21 mouse cellular contexts compared by ENCODE assay signal in genomic region chr5:16065816-16066215, GRCm38 (mm10).
A peak's percentile ranks its signal among the peaks of the same experiment; 100 is the strongest.
DNase-seq lines count a peak whose midpoint lies in the region; ATAC-seq and TF ChIP-seq lines count a peak whose summit lies in the region.
"Had no signal": no experiment of that assay in that cellular context is flagged by ENCODE, and none has a peak within 500 bp of the region (broad histone marks: within the 10 kb centered on the region; RNA-seq: fewer than 3 reads in every experiment).

No protein-coding gene starts in this region.

- H3K27me3 ChIP-seq in embryonic facial prominence, embryonic 10.5 days (replicated peaks; ENCODE audit: low read depth, poor library complexity, severe bottlenecking) = no peaks in the 10 kb centered on the region
- H3K27me3 ChIP-seq in limb, embryonic 11.5 days (ENCODE audit: control insufficient read depth, insufficient read depth, low read length) = no peaks in the 10 kb centered on the region
- H3K27me3 ChIP-seq: forebrain, embryonic 13.5 days; heart, embryonic 12.5 days; hindbrain, embryonic 15.5 days had no signal

- H3K4me1 ChIP-seq in embryonic facial prominence, embryonic 10.5 days = 0 out of 2 replicates have a peak, but pooled peaks cover 3% of the 10 kb centered on the region
- no peaks in the 10 kb centered on the region for H3K4me1 ChIP-seq in limb, embryonic 11.5 days (ENCODE audit: control insufficient read depth, insufficient read depth, low read length)
- H3K4me1 ChIP-seq: heart, embryonic 12.5 days had no signal

- no peak overlapping the region for H3K4me3 ChIP-seq in layer of hippocampus, adult 2 months
- H3K4me3 ChIP-seq in embryonic facial prominence, embryonic 10.5 days = no peak overlapping the region
- no peak overlapping the region for H3K4me3 ChIP-seq in limb, embryonic 11.5 days (ENCODE audit: low read depth, low read length)
- H3K4me3 ChIP-seq in gastrocnemius, adult 2 months = no peak overlapping the region
- H3K4me3 ChIP-seq: forebrain, embryonic 13.5 days; heart, embryonic 12.5 days; hindbrain, embryonic 15.5 days had no signal

- DNase-seq in layer of hippocampus, adult 2 months (ENCODE audit: low spot score in 2 of 2) = no peak
- DNase-seq in layer of hippocampus, postnatal 25 days (ENCODE audit: extremely low spot score in 1 of 2, low spot score in 1 of 2) = no peak
- DNase-seq in embryo, embryonic 10.5 days (ENCODE audit: low spot score) = peak; percentile 49
- peak; percentile 10 for DNase-seq in embryonic facial prominence, embryonic 10.5 days (ENCODE audit: low spot score)
- peak; percentile 37 for DNase-seq in limb, embryonic 11.5 days (ENCODE audit: low spot score)
- DNase-seq in gastrocnemius, adult 2 months = no peak
- DNase-seq in layer of hippocampus, adult 11-12 months (ENCODE audit: low spot score) = no peak
- DNase-seq in adrenal gland, adult (ENCODE audit: inconsistent age in 2 of 2, low spot score in 1 of 2) = no peak
- DNase-seq: adrenal gland, postnatal 10 days; B cell, adult 2 months; cerebellum, adult 11-12 months; cerebellum, adult 9-10 months; cerebellum, postnatal 25 days; forebrain, postnatal 0 days; gastrocnemius, postnatal 14 days; heart, postnatal 36 days had no signal

- H3K36me3 ChIP-seq in embryonic facial prominence, embryonic 10.5 days (replicated peaks) = no peaks in the 10 kb centered on the region
- no peaks in the 10 kb centered on the region for H3K36me3 ChIP-seq in limb, embryonic 11.5 days (ENCODE audit: control insufficient read depth, insufficient read depth, low read length)
- H3K36me3 ChIP-seq: G1E; heart, embryonic 12.5 days; hindbrain, embryonic 15.5 days had no signal

- no peak overlapping the region for H3K9ac ChIP-seq in limb, embryonic 11.5 days (ENCODE audit: low read length)
- H3K9ac ChIP-seq: forebrain, embryonic 13.5 days; forebrain, postnatal 0 days; heart, embryonic 12.5 days; hindbrain, embryonic 15.5 days had no signal

- ATAC-seq in limb, embryonic 11.5 days (ENCODE audit: insufficient number of reproducible peaks, low FRiP score, low TSS enrichment, low read depth) = peak; percentile 62; the same call in 1 of the 2 replicates
- ATAC-seq: CD4-positive, CD25-positive, alpha-beta regulatory T cell, adult 4 months; forebrain, embryonic 13.5 days; forebrain, postnatal 0 days had no signal

- intact Hi-C loops in gastrocnemius, adult 2 months (cut with DNase I) = no loop called here

- H3K4me2 ChIP-seq in limb, embryonic 11.5 days (ENCODE audit: low read depth, severe bottlenecking) = no peak overlapping the region
- H3K4me2 ChIP-seq: forebrain, embryonic 13.5 days; heart, embryonic 12.5 days; hindbrain, embryonic 15.5 days had no signal

- TF ChIP-seq CTCF in layer of hippocampus, adult 2 months (conservative IDR thresholded peaks at IDR 0.05) = no peak
- TF ChIP-seq CTCF in gastrocnemius, adult 2 months (IDR thresholded peaks at IDR 0.05) = no peak

- H3K9me3 ChIP-seq in embryonic facial prominence, embryonic 10.5 days = no peaks in the 10 kb centered on the region
- no peaks in the 10 kb centered on the region for H3K9me3 ChIP-seq in limb, embryonic 11.5 days (ENCODE audit: control insufficient read depth, low read length)
- H3K9me3 ChIP-seq: forebrain, embryonic 13.5 days; G1E; heart, embryonic 12.5 days; hindbrain, embryonic 15.5 days had no signal

- peak overlapping the region; percentile 20; the same call in 1 of the 2 replicates for H3K27ac ChIP-seq in layer of hippocampus, adult 2 months
- H3K27ac ChIP-seq in embryonic facial prominence, embryonic 10.5 days (replicated peaks) = no peak overlapping the region
- no peak overlapping the region for H3K27ac ChIP-seq in limb, embryonic 11.5 days (replicated peaks; ENCODE audit: low read depth, low read length)
- no peak overlapping the region for H3K27ac ChIP-seq in gastrocnemius, adult 2 months
- H3K27ac ChIP-seq: forebrain, embryonic 13.5 days; hindbrain, embryonic 15.5 days had no signal

- 65% methylated on average over 4 of the region's 4 CpGs for WGBS in embryonic facial prominence, embryonic 10.5 days
- 30% methylated on average over 4 of the region's 4 CpGs for WGBS in limb, embryonic 11.5 days

Comparison
In these comparisons a context has a peak if more than half of its experiments do, and no peak if none do; other contexts are left out.
1. DNase-seq: peak in embryo, embryonic 10.5 days (single experiment), embryonic facial prominence, embryonic 10.5 days (single experiment) and limb, embryonic 11.5 days (single experiment); none in layer of hippocampus, adult 2 months (0 of 2), layer of hippocampus, postnatal 25 days (0 of 2), gastrocnemius, adult 2 months (single experiment), layer of hippocampus, adult 11-12 months (single experiment) and adrenal gland, adult (0 of 2).